Mouse (Mus musculus) intestine, embryonic 14.5 days (tissue): ENCODE results near the gene Rps15. TPM values are rescaled to one million over a fixed set of nuclear protein-coding genes. Genes with fewer than 3 reads are reported as not detected.
A peak's percentile ranks its signal among the peaks of the same experiment; 100 is the strongest.

Source experiments
- ATAC-seq: fragments of 200-750 bp; cut with Nextera tagmentation; replicated peaks from 2 replicates; pipeline ENCODE4 v1.8.0; 2017; ENCODE audit warnings: low read depth, moderate number of reproducible peaks, moderate TSS enrichment, moderate library complexity; ENCODE audit not compliant: low FRiP score, low TSS enrichment
- DNase-seq: peaks from one replicate; pipeline ENCODE4 v3.0.0-alpha.2; 2018; ENCODE audit warnings: low spot score
- H3K27ac ChIP-seq: fragments of 300-500 bp; sonication (generic); 2 replicates; pipeline ENCODE4 v1.5.1; 2014; ENCODE audit warnings: low read depth, mild to moderate bottlenecking, control low read depth
- H3K27me3 ChIP-seq: fragments of 300-500 bp; sonication (generic); replicated peaks from 2 replicates; pipeline ENCODE4 v1.6.1; 2014; ENCODE audit warnings: low read length, control low read depth; ENCODE audit not compliant: control insufficient read depth, insufficient read depth
- H3K36me3 ChIP-seq: fragments of 300-500 bp; sonication (generic); 2 replicates; pipeline ENCODE4 v1.6.1; 2014; ENCODE audit warnings: low read length, control low read depth; ENCODE audit not compliant: control insufficient read depth, insufficient read depth
- H3K4me1 ChIP-seq: fragments of 300-500 bp; sonication (generic); replicated peaks from 2 replicates; pipeline ENCODE4 v1.6.1; 2014; ENCODE audit warnings: low read length, control low read depth, mixed read lengths; ENCODE audit not compliant: control insufficient read depth, insufficient read depth
- H3K4me2 ChIP-seq: fragments of 300-500 bp; sonication (generic); 2 replicates; pipeline ENCODE4 v1.6.1; 2014; ENCODE audit warnings: low read length
- H3K4me3 ChIP-seq: fragments of 300-500 bp; sonication (generic); 2 replicates; pipeline ENCODE4 v1.5.1; 2014; ENCODE audit warnings: low read depth, low read length, control low read depth, mixed read lengths
- H3K9ac ChIP-seq: fragments of 300-500 bp; sonication (generic); 2 replicates; pipeline ENCODE4 v1.6.1; 2014; ENCODE audit warnings: mild to moderate bottlenecking, low read length
- H3K9me3 ChIP-seq: fragments of 300-500 bp; sonication (generic); 2 replicates; pipeline ENCODE4 v1.6.1; 2016; ENCODE audit warnings: low read length, control low read depth; ENCODE audit not compliant: control insufficient read depth
- WGBS: fragments of 180-500 bp; shearing (Covaris S2); extraction: QIAGEN DNeasy Blood & Tissue Kit; methylation state at CpG from one replicate; pipeline ENCODE4 v1.1.7; 2014; 5-methylcytosine and 5-hydroxymethylcytosine counted together
- microRNA-seq: library from miRNA; unstranded; fragments of <30 nt; microRNA quantifications from one replicate; pipeline ENCODE4, GENCODE M21; 2016
- polyA plus RNA-seq: library from polyadenylated mRNA; unstranded; fragments of >200 nt; fragmentation: Nextera tagmentation; extraction: Ambion mirVana; gene quantifications from 2 replicates; pipeline ENCODE4 v1.2.1, GENCODE M21; 2014

Gene Rps15
- polyA plus RNA-seq, 1 experiment from 2014 or later = 1,315 TPM

DNA sequence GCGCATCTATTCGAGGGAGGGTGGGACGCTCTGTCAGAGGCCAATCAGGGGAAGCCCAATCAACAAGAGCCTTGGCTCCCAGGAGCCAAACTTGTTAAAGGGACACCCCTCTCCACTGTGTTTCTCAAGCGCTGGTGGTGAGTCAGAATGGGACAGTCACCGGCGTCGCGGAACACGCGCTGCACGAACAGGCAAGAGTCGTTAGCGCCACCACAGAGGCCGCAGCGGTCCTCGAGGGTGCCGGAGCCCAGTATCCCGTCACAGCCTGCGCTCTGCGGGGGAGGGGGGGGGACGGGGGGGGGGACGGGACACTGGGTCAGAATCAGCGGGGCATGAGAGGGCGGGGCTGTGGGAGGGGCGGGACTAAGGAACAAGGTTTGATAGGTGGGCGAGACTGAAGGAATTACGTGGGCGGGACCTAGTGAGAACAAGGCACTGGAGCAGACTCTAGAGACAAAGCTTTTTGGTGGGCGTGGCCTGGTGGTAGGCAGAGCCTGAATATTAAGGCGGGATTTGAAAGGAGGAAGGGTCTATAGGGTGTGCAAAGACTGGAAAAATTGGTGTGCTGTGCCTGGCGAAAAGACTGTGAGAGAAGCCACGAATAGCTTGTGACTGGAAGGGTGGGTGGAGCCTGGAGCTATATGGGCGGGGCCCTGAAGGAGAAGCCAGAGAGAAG is 50.6 kb downstream of the Rps15 start:
- H3K27me3 ChIP-seq = peaks cover 75% of the 10 kb centered on the region
- H3K36me3 ChIP-seq = no peaks in the 10 kb centered on the region
- peak overlapping the region; percentile 30 for H3K4me3 ChIP-seq
- ATAC-seq (peak; percentile 54), DNase-seq (peak; percentile 80)
- under 1% methylated on average over 33 of the region's 33 CpGs for WGBS
- no peak overlapping the region for H3K9ac ChIP-seq
- no peaks in the 10 kb centered on the region for H3K9me3 ChIP-seq
- H3K27ac ChIP-seq = no peak overlapping the region
- H3K4me1 ChIP-seq = peaks cover 37% of the 10 kb centered on the region
- peak overlapping the region; percentile 57 for H3K4me2 ChIP-seq

DNA sequence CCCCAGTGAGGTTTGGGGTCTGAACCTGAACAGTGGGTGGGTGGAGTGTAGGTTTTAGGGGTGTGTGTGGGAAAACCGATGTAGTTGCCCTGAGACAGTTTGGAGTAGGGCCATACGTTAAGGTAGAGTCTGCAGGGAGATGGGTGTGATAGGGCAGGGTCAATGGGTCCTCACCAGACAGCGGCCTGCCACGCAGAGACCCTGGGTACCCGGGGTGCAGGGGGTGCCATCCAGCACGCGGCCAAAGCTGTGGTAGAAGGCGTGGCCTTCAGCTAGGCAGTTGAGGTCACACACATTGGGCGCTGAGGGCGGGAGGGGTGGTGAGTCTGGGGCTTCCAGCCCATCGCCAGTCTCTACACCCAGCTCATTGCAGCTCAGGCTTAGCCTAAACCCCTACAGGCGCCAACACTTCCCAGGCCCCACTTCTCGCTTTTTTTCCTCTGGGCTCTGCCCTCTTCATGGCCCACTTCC is 51.2 kb downstream of the Rps15 start:
- ATAC-seq (peak; percentile 9), DNase-seq (no peak)
- H3K4me1 ChIP-seq = peaks cover 42% of the 10 kb centered on the region
- H3K4me2 ChIP-seq = peak overlapping the region; percentile 57
- 0 out of 2 replicates have a peak overlapping the region, but pooled peaks have one; percentile 30 for H3K4me3 ChIP-seq
- 31% methylated on average over 12 of the region's 13 CpGs for WGBS
- no peaks in the 10 kb centered on the region for H3K9me3 ChIP-seq
- H3K9ac ChIP-seq = no peak overlapping the region
- peaks cover 80% of the 10 kb centered on the region for H3K27me3 ChIP-seq
- no peak overlapping the region for H3K27ac ChIP-seq
- H3K36me3 ChIP-seq = no peaks in the 10 kb centered on the region

Small RNA genes lying within 50 kb of the gene (microRNA-seq; reads per million reads assigned to microRNA genes)
- 1.4 reads per million, percentile 16 among the genes with 10 or more reads in this experiment for gene Mir6911

Other genes with a start within 250 kb of the Rps15 start
- gene Gpx4, start 245.3 kb upstream of the Rps15 start, polyA plus RNA-seq = 607 and 623 TPM in 2 replicates
- 14.1 TPM in 2 replicates for gene Sbno2, start 186.9 kb upstream of the Rps15 start, polyA plus RNA-seq
- 27.0 and 27.5 TPM in 2 replicates for gene Stk11, start 176.7 kb upstream of the Rps15 start, polyA plus RNA-seq
- 590 and 627 TPM in 2 replicates for gene Atp5d, start 153.8 kb upstream of the Rps15 start, polyA plus RNA-seq
- gene Cbarp, start 151.6 kb upstream of the Rps15 start, polyA plus RNA-seq = 7.1 and 8.5 TPM in 2 replicates
- gene Midn, start 144.2 kb upstream of the Rps15 start, polyA plus RNA-seq = 25.5 and 28.9 TPM in 2 replicates
- 76.4 and 81.6 TPM in 2 replicates for gene Cirbp, start 126.5 kb upstream of the Rps15 start, polyA plus RNA-seq
- 15.8 and 16.7 TPM in 2 replicates for gene 1600002K03Rik, start 119.5 kb upstream of the Rps15 start, polyA plus RNA-seq
- 10.2 and 12.2 TPM in 2 replicates for gene Efna2, start 113.0 kb upstream of the Rps15 start, polyA plus RNA-seq
- gene Mum1, start 66.0 kb upstream of the Rps15 start, polyA plus RNA-seq = 61.3 and 66.5 TPM in 2 replicates
- gene Ndufs7, start 43.3 kb upstream of the Rps15 start, polyA plus RNA-seq = 453 and 498 TPM in 2 replicates
- gene Gamt, start 31.4 kb upstream of the Rps15 start, polyA plus RNA-seq = 34.1 and 61.2 TPM in 2 replicates
- gene Dazap1, start 31.0 kb upstream of the Rps15 start, polyA plus RNA-seq = 42.3 and 45.7 TPM in 2 replicates
- 7.8 and 9.1 TPM in 2 replicates for gene Apc2, start 3.5 kb downstream of the Rps15 start, polyA plus RNA-seq
- 43.4 and 45.2 TPM in 2 replicates for gene 2310011J03Rik, start 28.1 kb downstream of the Rps15 start, polyA plus RNA-seq
- 6.8 and 7.3 TPM in 2 replicates for gene Pcsk4, start 37.0 kb downstream of the Rps15 start, polyA plus RNA-seq
- gene Reep6, start 37.5 kb downstream of the Rps15 start, polyA plus RNA-seq = 42.4 and 58.1 TPM in 2 replicates
- 8.1 and 8.7 TPM in 2 replicates for gene Adamtsl5, start 56.0 kb downstream of the Rps15 start, polyA plus RNA-seq
- gene Plk5, start 64.0 kb downstream of the Rps15 start, polyA plus RNA-seq = 0.22 and 0.32 TPM in 2 replicates
- 5.3 and 6.7 TPM in 2 replicates for gene Mex3d, start 95.2 kb downstream of the Rps15 start, polyA plus RNA-seq
- gene Mbd3, start 107.1 kb downstream of the Rps15 start, polyA plus RNA-seq = 203 and 206 TPM in 2 replicates
- 941 and 1,108 TPM in 2 replicates for gene Uqcr11, start 114.4 kb downstream of the Rps15 start, polyA plus RNA-seq
- gene Tcf3, start 141.2 kb downstream of the Rps15 start, polyA plus RNA-seq = 106 and 114 TPM in 2 replicates
- 0.04 and 0.09 TPM in 2 replicates for gene Onecut3, start 202.4 kb downstream of the Rps15 start, polyA plus RNA-seq
- gene Atp8b3, start 246.7 kb downstream of the Rps15 start, polyA plus RNA-seq = 0.18 and 0.32 TPM in 2 replicates